Mouse (Mus musculus) hindbrain, postnatal 0 days (tissue): ENCODE results near the gene Il31ra. TPM values are rescaled to one million over a fixed set of nuclear protein-coding genes. Genes with fewer than 3 reads are reported as not detected.

Experiments
- ATAC-seq: fragments of 200-750 bp; cut with Nextera tagmentation; 2 replicates; pipeline ENCODE4 v1.8.0; 2017; ENCODE audit warnings: mild to moderate bottlenecking, moderate TSS enrichment, moderate library complexity
- DNase-seq: peaks from one replicate; pipeline ENCODE4 v3.0.0-alpha.2; 2015; ENCODE audit warnings: low spot score
- H3K27ac ChIP-seq: fragments of 300-500 bp; sonication (generic); 2 replicates; pipeline ENCODE4 v1.5.1; 2014; ENCODE audit warnings: mild to moderate bottlenecking
- H3K27me3 ChIP-seq: fragments of 300-500 bp; sonication (generic); 2 replicates; pipeline ENCODE4 v1.6.1; 2014; ENCODE audit warnings: low read length, mixed read lengths; ENCODE audit not compliant: insufficient read depth
- H3K36me3 ChIP-seq: fragments of 300-500 bp; sonication (generic); 2 replicates; pipeline ENCODE4 v1.6.1; 2014; ENCODE audit warnings: low read length, mixed read lengths; ENCODE audit not compliant: insufficient read depth
- H3K4me1 ChIP-seq: fragments of 300-500 bp; sonication (generic); 2 replicates; pipeline ENCODE4 v1.6.1; 2014; ENCODE audit warnings: antibody characterized with exemption, low read length, mixed read lengths; ENCODE audit not compliant: insufficient read depth
- H3K4me2 ChIP-seq: fragments of 300-500 bp; sonication (generic); 2 replicates; pipeline ENCODE4 v1.6.1; 2014; ENCODE audit warnings: low read depth, mild to moderate bottlenecking, low read length, moderate library complexity, mixed read lengths
- H3K4me3 ChIP-seq: fragments of 300-500 bp; sonication (generic); 2 replicates; pipeline ENCODE4 v1.5.1; 2014; ENCODE audit warnings: low read length
- H3K9ac ChIP-seq: fragments of 300-500 bp; sonication (generic); replicated peaks from 2 replicates; pipeline ENCODE4 v1.6.1; 2014; ENCODE audit warnings: mild to moderate bottlenecking, low read length, moderate library complexity, mixed read lengths
- H3K9me3 ChIP-seq: fragments of 300-500 bp; sonication (generic); 2 replicates; pipeline ENCODE4 v1.6.1; 2016; ENCODE audit warnings: low read length, mixed read lengths
- CTCF ChIP-seq: IDR thresholded peaks from 2 replicates; pipeline ENCODE4 v1.5.1; 2016; ENCODE audit warnings: antibody characterized with exemption, control low read depth, low read depth
- WGBS: fragments of 180-500 bp; shearing (Covaris S2); extraction: QIAGEN DNeasy Blood & Tissue Kit; methylation state at CpG from one replicate; pipeline ENCODE4 v1.1.7; 2014; 5-methylcytosine and 5-hydroxymethylcytosine counted together
- polyA plus RNA-seq: library from polyadenylated mRNA; unstranded; fragments of >200 nt; fragmentation: Nextera tagmentation; extraction: Ambion mirVana; gene quantifications from 2 replicates; pipeline ENCODE4 v1.2.1, GENCODE M21; 2015
- total RNA-seq: library from RNA; depleted of rRNA; stranded (reverse); fragments of >200 nt; gene quantifications from 2 replicates; pipeline ENCODE4 v1.2.3, GENCODE M21; 2014

Gene Il31ra
- total and polyA plus RNA-seq, 2 experiments from 2014 or later, result not detected

DNA sequence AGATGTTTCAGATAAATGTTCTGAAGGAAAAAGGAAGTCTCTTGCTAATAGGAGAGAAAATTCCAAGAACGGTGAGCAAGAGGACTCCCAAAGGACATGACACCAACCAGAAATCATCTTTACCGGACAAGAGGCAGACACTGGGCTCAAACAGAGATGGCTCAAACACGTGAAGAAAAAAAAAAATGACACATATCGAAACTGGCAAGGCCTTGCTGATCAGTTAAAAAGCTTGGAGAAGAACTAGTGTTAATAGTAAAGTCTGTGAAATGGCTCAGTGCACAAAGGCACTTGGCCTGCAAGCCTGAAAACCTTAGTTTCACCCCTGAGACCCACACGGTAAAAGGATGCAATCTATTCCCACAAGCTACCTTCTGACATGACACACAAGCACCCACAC lies 23.4 kb downstream of the Il31ra start:
- Histone ChIP-seq H3K9me3 (no peaks in the 10 kb centered on the region), H3K36me3 (no peaks in the 10 kb centered on the region), H3K4me2 (no peak overlapping the region), H3K9ac (no peak overlapping the region), H3K4me3 (no peak overlapping the region), H3K4me1 (no peaks in the 10 kb centered on the region), H3K27me3 (no peaks in the 10 kb centered on the region), H3K27ac (no peak overlapping the region)
- DNase-seq (no peak), ATAC-seq (no peak)
- no peak for TF ChIP-seq CTCF
- WGBS, result 72% methylated on average over 5 of the region's 5 CpGs

GRCm38 (mm10) chr13:112569606-112570005 lies 24.6 kb downstream of the Il31ra start:
- Histone ChIP-seq H3K27me3 (no peaks in the 10 kb centered on the region), H3K4me2 (no peak overlapping the region), H3K4me1 (no peaks in the 10 kb centered on the region), H3K4me3 (no peak overlapping the region), H3K9ac (no peak overlapping the region), H3K9me3 (no peaks in the 10 kb centered on the region), H3K36me3 (no peaks in the 10 kb centered on the region), H3K27ac (no peak overlapping the region)
- 41% methylated on average over 4 of the region's 4 CpGs for WGBS
- ATAC-seq (no peak), DNase-seq (no peak)
- no peak for TF ChIP-seq CTCF

- 58% methylated on average over 6 of the region's 6 CpGs for WGBS
- Histone ChIP-seq H3K4me3 (no peak overlapping the region), H3K9me3 (no peaks in the 10 kb centered on the region), H3K4me1 (no peaks in the 10 kb centered on the region), H3K4me2 (no peak overlapping the region), H3K27me3 (no peaks in the 10 kb centered on the region), H3K36me3 (no peaks in the 10 kb centered on the region), H3K9ac (no peak overlapping the region), H3K27ac (no peak overlapping the region)
- TF ChIP-seq CTCF, result no peak
- no peak for ATAC-seq
- no peak for DNase-seq
These were observed 33.5 kb downstream of the Il31ra start for GRCm38 (mm10) chr13:112560554-112561138.

GRCm38 (mm10) chr13:112556501-112556900 lies 37.7 kb downstream of the Il31ra start:
- ATAC-seq (no peak), DNase-seq (no peak)
- Histone ChIP-seq H3K36me3 (no peaks in the 10 kb centered on the region), H3K9ac (no peak overlapping the region), H3K27ac (no peak overlapping the region), H3K27me3 (no peaks in the 10 kb centered on the region), H3K4me3 (no peak overlapping the region), H3K9me3 (no peaks in the 10 kb centered on the region), H3K4me2 (no peak overlapping the region), H3K4me1 (no peaks in the 10 kb centered on the region)
- 64% methylated on average over 2 of the region's 2 CpGs for WGBS
- no peak for TF ChIP-seq CTCF

GRCm38 (mm10) chr13:112553304-112553703 lies 40.9 kb downstream of the Il31ra start:
- no peaks in the 10 kb centered on the region for H3K36me3 ChIP-seq
- WGBS, result 93% methylated on average over 5 of the region's 5 CpGs
- no peaks in the 10 kb centered on the region for H3K9me3 ChIP-seq
- no peak overlapping the region for H3K4me2 ChIP-seq
- H3K4me1 ChIP-seq, result no peaks in the 10 kb centered on the region
- ATAC-seq (no peak), DNase-seq (no peak)
- H3K4me3 ChIP-seq, result no peak overlapping the region
- H3K27me3 ChIP-seq, result no peaks in the 10 kb centered on the region
- no peak for TF ChIP-seq CTCF
- no peak overlapping the region for H3K27ac ChIP-seq
- no peak overlapping the region for H3K9ac ChIP-seq

DNA sequence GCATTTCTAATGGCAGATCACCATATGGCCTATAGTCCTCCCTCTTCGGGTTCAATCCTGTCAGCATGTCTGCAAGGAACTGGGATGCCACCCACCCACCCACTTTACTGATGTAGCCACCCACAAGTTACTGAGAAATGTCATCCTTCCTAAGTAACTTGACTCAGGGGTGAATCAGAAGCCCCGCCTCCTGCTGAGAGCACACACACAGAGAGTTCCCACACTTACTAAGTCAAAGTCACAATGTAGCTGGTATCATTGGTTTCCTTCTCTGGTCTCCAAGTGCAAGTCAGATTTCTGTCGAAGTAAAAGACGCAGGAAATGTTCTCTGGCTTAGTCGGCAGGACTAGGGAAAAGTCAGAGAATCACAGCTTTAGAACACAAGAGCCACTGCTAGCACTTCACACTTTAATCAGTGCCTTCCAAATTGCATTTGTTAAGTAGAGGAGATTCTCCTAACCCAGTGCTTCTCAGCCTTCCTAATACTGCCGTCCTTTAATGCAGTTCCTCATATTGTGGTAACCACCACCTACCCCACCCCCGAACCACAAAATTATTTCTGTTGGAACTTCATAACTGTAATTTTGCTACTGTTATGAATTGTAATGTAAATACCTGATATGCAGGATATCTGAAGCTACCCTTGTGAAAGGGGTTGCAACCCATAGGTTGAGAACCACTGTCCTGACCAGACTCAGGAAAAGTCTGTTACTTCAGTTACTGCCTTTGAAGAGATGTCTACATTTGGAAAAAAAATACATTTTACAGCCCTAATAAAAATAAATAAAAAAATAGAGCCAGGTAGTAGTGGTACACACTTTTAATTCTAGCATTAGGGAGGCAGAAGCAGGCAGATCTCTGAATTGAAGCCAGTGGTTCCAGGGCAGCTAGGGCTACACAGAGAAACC lies 42.3 kb downstream of the Il31ra start:
- no peak for DNase-seq
- Histone ChIP-seq H3K9me3 (no peaks in the 10 kb centered on the region), H3K4me2 (no peak overlapping the region), H3K27ac (no peak overlapping the region), H3K36me3 (no peaks in the 10 kb centered on the region), H3K27me3 (no peaks in the 10 kb centered on the region), H3K9ac (no peak overlapping the region), H3K4me3 (no peak overlapping the region), H3K4me1 (no peaks in the 10 kb centered on the region)
- TF ChIP-seq CTCF, result no peak
- ATAC-seq, result no peak
- 89% methylated on average over 7 of the region's 7 CpGs for WGBS
